Mouse (Mus musculus): ENCODE results near the gene Acss2. TPM values are rescaled to one million over a fixed set of nuclear protein-coding genes. Genes with fewer than 3 reads are reported as not detected.

Gene Acss2
- polyA plus RNA-seq, 1 experiment: 514 TPM

GRCm38 (mm10) chr2:155624730-155625129 lies 107.0 kb downstream of the Acss2 start:
- H3K4me3 ChIP-seq (ENCODE audit: insufficient read depth, low read depth, low read length): no peak overlapping the region
- no peak overlapping the region for H3K27ac ChIP-seq (replicated peaks; ENCODE audit: low read depth, low read length)
- 0 out of 2 replicates have a peak, but pooled peaks cover 2% of the 10 kb centered on the region for H3K4me1 ChIP-seq (ENCODE audit: control insufficient read depth, insufficient read depth, insufficient read length, low read length)

GRCm38 (mm10) chr2:155626277-155626676 lies 108.5 kb downstream of the Acss2 start:
- 0 out of 2 replicates have a peak, but pooled peaks cover 2% of the 10 kb centered on the region for H3K4me1 ChIP-seq (ENCODE audit: control insufficient read depth, insufficient read depth, insufficient read length, low read length)
- H3K4me3 ChIP-seq (ENCODE audit: insufficient read depth, low read depth, low read length): no peak overlapping the region
- no peak overlapping the region for H3K27ac ChIP-seq (replicated peaks; ENCODE audit: low read depth, low read length)

GRCm38 (mm10) chr2:155627030-155627738 lies 109.4 kb downstream of the Acss2 start:
- 0 out of 2 replicates have a peak, but pooled peaks cover 2% of the 10 kb centered on the region for H3K4me1 ChIP-seq (ENCODE audit: control insufficient read depth, insufficient read depth, insufficient read length, low read length)
- no peak overlapping the region for H3K27ac ChIP-seq (replicated peaks; ENCODE audit: low read depth, low read length)
- H3K4me3 ChIP-seq (ENCODE audit: insufficient read depth, low read depth, low read length): no peak overlapping the region

- H3K27ac ChIP-seq (replicated peaks; ENCODE audit: low read depth, low read length): no peak overlapping the region
- H3K4me3 ChIP-seq (ENCODE audit: insufficient read depth, low read depth, low read length): no peak overlapping the region
- H3K4me1 ChIP-seq (ENCODE audit: control insufficient read depth, insufficient read depth, insufficient read length, low read length): 0 out of 2 replicates have a peak, but pooled peaks cover 2% of the 10 kb centered on the region
These were observed 110.4 kb downstream of the Acss2 start for GRCm38 (mm10) chr2:155628112-155628511.

- Histone ChIP-seq H3K27ac (replicated peaks; ENCODE audit: low read depth, low read length) (no peak overlapping the region), H3K4me1 (ENCODE audit: control insufficient read depth, insufficient read depth, insufficient read length, low read length) (0 out of 2 replicates have a peak, but pooled peaks cover 2% of the 10 kb centered on the region), H3K4me3 (ENCODE audit: insufficient read depth, low read depth, low read length) (no peak overlapping the region)
These were observed 110.8 kb downstream of the Acss2 start for GRCm38 (mm10) chr2:155628519-155628918.

- Histone ChIP-seq H3K27ac (replicated peaks; ENCODE audit: low read depth, low read length) (no peak overlapping the region), H3K4me3 (ENCODE audit: insufficient read depth, low read depth, low read length) (peak overlapping the region; percentile 23; the same call in 1 of the 2 replicates), H3K4me1 (ENCODE audit: control insufficient read depth, insufficient read depth, insufficient read length, low read length) (0 out of 2 replicates have a peak, but pooled peaks cover 2% of the 10 kb centered on the region)
These were observed 111.5 kb downstream of the Acss2 start for GRCm38 (mm10) chr2:155629231-155629661.

GRCm38 (mm10) chr2:155630153-155630552 lies 112.4 kb downstream of the Acss2 start:
- Histone ChIP-seq H3K4me3 (ENCODE audit: insufficient read depth, low read depth, low read length) (no peak overlapping the region), H3K27ac (replicated peaks; ENCODE audit: low read depth, low read length) (no peak overlapping the region), H3K4me1 (ENCODE audit: control insufficient read depth, insufficient read depth, insufficient read length, low read length) (peaks cover 7% of the 10 kb centered on the region)

GRCm38 (mm10) chr2:155630590-155631416 lies 113.1 kb downstream of the Acss2 start:
- peaks cover 12% of the 10 kb centered on the region for H3K4me1 ChIP-seq (ENCODE audit: control insufficient read depth, insufficient read depth, insufficient read length, low read length)
- H3K4me3 ChIP-seq (ENCODE audit: insufficient read depth, low read depth, low read length): no peak overlapping the region
- H3K27ac ChIP-seq (replicated peaks; ENCODE audit: low read depth, low read length): no peak overlapping the region

- H3K4me1 ChIP-seq (ENCODE audit: control insufficient read depth, insufficient read depth, insufficient read length, low read length): peaks cover 18% of the 10 kb centered on the region
- no peak overlapping the region for H3K27ac ChIP-seq (replicated peaks; ENCODE audit: low read depth, low read length)
- no peak overlapping the region for H3K4me3 ChIP-seq (ENCODE audit: insufficient read depth, low read depth, low read length)
These were observed 114.6 kb downstream of the Acss2 start for GRCm38 (mm10) chr2:155632138-155632936.

GRCm38 (mm10) chr2:155633121-155633520 lies 115.4 kb downstream of the Acss2 start:
- Histone ChIP-seq H3K4me3 (ENCODE audit: insufficient read depth, low read depth, low read length) (no peak overlapping the region), H3K27ac (replicated peaks; ENCODE audit: low read depth, low read length) (no peak overlapping the region), H3K4me1 (ENCODE audit: control insufficient read depth, insufficient read depth, insufficient read length, low read length) (peaks cover 20% of the 10 kb centered on the region)

- peaks cover 20% of the 10 kb centered on the region for H3K4me1 ChIP-seq (ENCODE audit: control insufficient read depth, insufficient read depth, insufficient read length, low read length)
- H3K27ac ChIP-seq (replicated peaks; ENCODE audit: low read depth, low read length): no peak overlapping the region
- H3K4me3 ChIP-seq (ENCODE audit: insufficient read depth, low read depth, low read length): no peak overlapping the region
These were observed 116.0 kb downstream of the Acss2 start for GRCm38 (mm10) chr2:155633731-155634130.

- Histone ChIP-seq H3K4me1 (ENCODE audit: control insufficient read depth, insufficient read depth, insufficient read length, low read length) (peaks cover 18% of the 10 kb centered on the region), H3K27ac (replicated peaks; ENCODE audit: low read depth, low read length) (peak overlapping the region; percentile 9; the same call in 1 of the 2 replicates), H3K4me3 (ENCODE audit: insufficient read depth, low read depth, low read length) (no peak overlapping the region)
These were observed 116.8 kb downstream of the Acss2 start for GRCm38 (mm10) chr2:155634562-155634961.

All from brown adipose tissue, adult 24 weeks (tissue).